Mouse (Mus musculus) forebrain, embryonic 14.5 days (tissue): ENCODE data around the gene Cdr2. TPM values are rescaled to one million over a fixed set of nuclear protein-coding genes. Genes with fewer than 3 reads are reported as not detected.
"Not testable (repeated sequence)": the region's sequence is repeated elsewhere in the genome, so short reads cannot be mapped to it uniquely, and the experiment has no call there.

Experiments used
- ATAC-seq: fragments of 200-750 bp; cut with Nextera tagmentation; 2 replicates; pipeline ENCODE4 v1.8.0; 2017; ENCODE audit warnings: mild to moderate bottlenecking, moderate library complexity
- DNase-seq: peaks from one replicate; pipeline ENCODE4 v3.0.0-alpha.2; 2015; ENCODE audit warnings: low spot score
- H3K27ac ChIP-seq: fragments of 300-500 bp; sonication (generic); 2 replicates; pipeline ENCODE4 v1.5.1; 2014; ENCODE audit warnings: low read depth, mild to moderate bottlenecking, control low read depth, low read length, moderate library complexity
- H3K27me3 ChIP-seq: fragments of 300-500 bp; sonication (generic); replicated peaks from 2 replicates; pipeline ENCODE4 v1.6.1; 2014; ENCODE audit warnings: low read length, control low read depth, mixed read lengths; ENCODE audit not compliant: control insufficient read depth, insufficient read depth
- H3K36me3 ChIP-seq: fragments of 300-500 bp; sonication (generic); 2 replicates; pipeline ENCODE4 v1.6.1; 2014; ENCODE audit warnings: low read length, control low read depth; ENCODE audit not compliant: control insufficient read depth, insufficient read depth
- H3K4me1 ChIP-seq: fragments of 300-500 bp; sonication (generic); 2 replicates; pipeline ENCODE4 v1.6.1; 2014; ENCODE audit warnings: antibody characterized with exemption, low read length, control low read depth; ENCODE audit not compliant: control insufficient read depth, insufficient read depth
- H3K4me2 ChIP-seq: fragments of 300-500 bp; sonication (generic); 2 replicates; pipeline ENCODE4 v1.6.1; 2014; ENCODE audit warnings: mild to moderate bottlenecking, control low read depth, low read length
- H3K4me3 ChIP-seq: fragments of 300-500 bp; sonication (generic); 2 replicates; pipeline ENCODE4 v1.5.1; 2014; ENCODE audit warnings: low read depth, low read length, control low read depth
- H3K9ac ChIP-seq: fragments of 300-500 bp; sonication (generic); 2 replicates; pipeline ENCODE4 v1.6.1; 2014; ENCODE audit warnings: mild to moderate bottlenecking, low read length, control low read depth, moderate library complexity
- H3K9me3 ChIP-seq: fragments of 300-500 bp; sonication (generic); replicated peaks from 2 replicates; pipeline ENCODE4 v1.6.1; 2016; ENCODE audit warnings: low read length, control low read depth, mixed read lengths; ENCODE audit not compliant: control insufficient read depth
- WGBS: fragments of 180-500 bp; shearing (Covaris S2); extraction: QIAGEN DNeasy Blood & Tissue Kit; methylation state at CpG from one replicate; pipeline ENCODE4 v1.1.7; 2014; 5-methylcytosine and 5-hydroxymethylcytosine counted together
- polyA plus RNA-seq: library from polyadenylated mRNA; unstranded; fragments of >200 nt; fragmentation: Nextera tagmentation; extraction: Ambion mirVana; gene quantifications from 2 replicates; pipeline ENCODE4 v1.2.1, GENCODE M21; 2014

Cdr2 gene
- 11.3 and 11.9 TPM in 2 replicates for polyA plus RNA-seq

GRCm38 (mm10) chr7:120982200-120982841, at the start of gene Cdr2, which contains the start of gene Mfsd13b:
Gene Cdr2 (minus strand): TSS chr7:120982312.
Gene Mfsd13b (plus strand): TSS chr7:120982509.
- peak within 1 kb of the TSS; percentile 50 for H3K27ac ChIP-seq
- DNase-seq (peak; percentile 99), ATAC-seq (peak; percentile 97)
- H3K4me3 ChIP-seq = peak within 1 kb of the TSS; percentile 86
- H3K27me3 ChIP-seq = no peaks in the 10 kb centered on the region
- no peaks in the 10 kb centered on the region for H3K9me3 ChIP-seq
- peak within 1 kb of the TSS; percentile 81 for H3K9ac ChIP-seq
- H3K4me1 ChIP-seq = peaks cover 12% of the 10 kb centered on the region
- no peaks in the 10 kb centered on the region for H3K36me3 ChIP-seq
- peak within 1 kb of the TSS; percentile 85 for H3K4me2 ChIP-seq
- WGBS = under 1% methylated on average over 46 of the region's 46 CpGs

- H3K36me3 ChIP-seq, H3K27ac ChIP-seq, H3K4me3 ChIP-seq, DNase-seq, H3K9ac ChIP-seq, H3K27me3 ChIP-seq, H3K4me1 ChIP-seq, H3K9me3 ChIP-seq, H3K4me2 ChIP-seq, ATAC-seq: not testable (repeated sequence)
These were observed 47.8 kb upstream of the Cdr2 start for GRCm38 (mm10) chr7:121029947-121030346.

GRCm38 (mm10) chr7:121026300-121026699, 44.2 kb upstream of the Cdr2 start:
- 63% methylated on average over 3 of the region's 3 CpGs for WGBS
- ATAC-seq (no peak), DNase-seq (no peak)

GRCm38 (mm10) chr7:121025221-121026008, 43.3 kb upstream of the Cdr2 start:
- DNase-seq = no peak
- H3K27me3 ChIP-seq = no peaks in the 10 kb centered on the region; the same call in 1 of the 2 replicates
- H3K4me2 ChIP-seq = no peak overlapping the region
- no peaks in the 10 kb centered on the region for H3K36me3 ChIP-seq
- H3K9me3 ChIP-seq = no peaks in the 10 kb centered on the region
- no peak overlapping the region for H3K27ac ChIP-seq
- H3K4me3 ChIP-seq = no peak overlapping the region
- ATAC-seq = no peak
- WGBS = 77% methylated on average over 6 of the region's 6 CpGs
- H3K9ac ChIP-seq = no peak overlapping the region
- H3K4me1 ChIP-seq = no peaks in the 10 kb centered on the region

More at GRCm38 (mm10) chr7:121026300-121026699, 44.2 kb upstream of the Cdr2 start:
- H3K9me3 ChIP-seq = no peaks in the 10 kb centered on the region
- H3K4me3 ChIP-seq = no peak overlapping the region
- H3K27ac ChIP-seq = no peak overlapping the region
- no peaks in the 10 kb centered on the region; the same call in 1 of the 2 replicates for H3K27me3 ChIP-seq
- H3K9ac ChIP-seq = no peak overlapping the region
- H3K4me1 ChIP-seq = no peaks in the 10 kb centered on the region
- no peaks in the 10 kb centered on the region for H3K36me3 ChIP-seq
- no peak overlapping the region for H3K4me2 ChIP-seq

- Histone ChIP-seq H3K9ac (no peak overlapping the region), H3K27me3 (no peaks in the 10 kb centered on the region), H3K4me3 (no peak overlapping the region), H3K4me2 (no peak overlapping the region), H3K9me3 (no peaks in the 10 kb centered on the region), H3K27ac (no peak overlapping the region), H3K36me3 (no peaks in the 10 kb centered on the region), H3K4me1 (no peaks in the 10 kb centered on the region)
- 39% methylated on average over 8 of the region's 8 CpGs for WGBS
- ATAC-seq (no peak), DNase-seq (no peak)
These were observed 38.2 kb upstream of the Cdr2 start for GRCm38 (mm10) chr7:121020277-121020676.

GRCm38 (mm10) chr7:121018778-121019177, 36.7 kb upstream of the Cdr2 start:
- no peak overlapping the region for H3K4me2 ChIP-seq
- H3K4me3 ChIP-seq = no peak overlapping the region
- DNase-seq = no peak
- H3K4me1 ChIP-seq = no peaks in the 10 kb centered on the region
- no peaks in the 10 kb centered on the region for H3K36me3 ChIP-seq
- ATAC-seq = no peak
- no peak overlapping the region for H3K9ac ChIP-seq
- H3K27me3 ChIP-seq = no peaks in the 10 kb centered on the region
- H3K9me3 ChIP-seq = no peaks in the 10 kb centered on the region
- 85% methylated on average over 3 of the region's 3 CpGs for WGBS
- H3K27ac ChIP-seq = no peak overlapping the region

GRCm38 (mm10) chr7:121014486-121014885, 32.4 kb upstream of the Cdr2 start:
- Histone ChIP-seq H3K4me1 (no peaks in the 10 kb centered on the region; the same call in 1 of the 2 replicates), H3K4me3 (no peak overlapping the region), H3K9me3 (no peaks in the 10 kb centered on the region), H3K36me3 (no peaks in the 10 kb centered on the region), H3K27me3 (no peaks in the 10 kb centered on the region), H3K4me2 (no peak overlapping the region), H3K27ac (no peak overlapping the region), H3K9ac (no peak overlapping the region)
- DNase-seq = no peak
- no peak for ATAC-seq
- 92% methylated on average over 10 of the region's 10 CpGs for WGBS

GRCm38 (mm10) chr7:121011794-121012689, 29.9 kb upstream of the Cdr2 start:
- H3K27ac ChIP-seq = no peak overlapping the region
- no peak overlapping the region for H3K4me3 ChIP-seq
- H3K36me3 ChIP-seq = no peaks in the 10 kb centered on the region
- ATAC-seq = no peak
- H3K9me3 ChIP-seq = no peaks in the 10 kb centered on the region
- H3K9ac ChIP-seq = no peak overlapping the region
- no peaks in the 10 kb centered on the region; the same call in 1 of the 2 replicates for H3K4me1 ChIP-seq
- H3K27me3 ChIP-seq = no peaks in the 10 kb centered on the region
- WGBS = 32% methylated on average over 10 of the region's 10 CpGs
- no peak overlapping the region for H3K4me2 ChIP-seq
- DNase-seq = peak; percentile 29
